Mouse (Mus musculus) heart, postnatal 0 days (tissue): ENCODE data around the gene Cyb561d1.

ENCODE experiments used
- CTCF ChIP-seq: IDR thresholded peaks from 2 replicates; pipeline ENCODE4 v1.5.1; 2016; ENCODE audit warnings: antibody characterized with exemption, control low read depth, low read depth
- EP300 ChIP-seq: IDR thresholded peaks from 2 replicates; pipeline ENCODE4 v1.6.1; 2016; ENCODE audit warnings: antibody characterized with exemption, low read depth

DNA sequence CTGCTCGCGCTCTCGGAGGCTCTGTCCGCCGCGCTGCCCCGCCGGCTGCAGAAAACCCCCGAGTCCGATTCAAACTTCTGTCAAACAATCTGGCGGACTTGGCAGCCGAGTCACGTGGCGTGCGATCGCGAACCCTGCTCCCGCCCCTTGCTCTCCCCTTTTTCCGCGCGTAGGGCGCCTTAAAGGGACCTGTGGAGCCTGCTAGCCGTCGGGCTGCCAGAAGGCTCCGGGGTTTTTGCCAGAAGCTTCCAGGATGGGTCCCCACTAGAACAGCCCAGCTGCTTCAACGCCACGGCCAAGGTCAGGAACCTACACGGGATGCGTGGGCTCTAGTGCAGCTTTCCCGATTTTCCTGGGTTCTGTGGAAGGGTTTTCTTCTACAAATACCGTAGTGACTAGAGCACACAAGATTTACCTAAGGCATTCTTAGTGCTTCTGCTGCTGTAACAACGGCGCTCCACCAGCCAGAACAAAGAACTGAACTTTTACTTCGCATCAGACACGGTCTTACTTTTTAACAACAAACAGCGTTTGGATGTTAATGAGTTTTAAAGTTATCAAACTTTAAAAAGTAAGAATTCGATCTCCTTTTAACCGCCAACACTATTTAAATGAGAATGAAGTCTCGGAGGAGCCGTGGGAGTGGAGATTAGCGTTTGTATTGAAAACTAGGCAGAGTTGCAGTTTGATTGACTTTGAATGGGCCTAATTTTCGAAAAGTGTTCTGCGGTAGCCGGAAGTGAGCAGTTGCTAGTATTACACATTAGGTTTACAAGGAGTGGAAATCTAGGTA, 25.7 kb upstream of the Cyb561d1 start, which contains the start of gene Sypl2:
- TF ChIP-seq CTCF (no peak), EP300 (no peak)
